Mouse (Mus musculus) Patski (cell line): ENCODE data around the gene Mapk11. TPM values are rescaled to one million over a fixed set of nuclear protein-coding genes. Genes with fewer than 3 reads are reported as not detected.

ENCODE experiments used
- ATAC-seq: fragments of 100-300 bp; one replicate; pipeline ENCODE4 v1.8.0; 2021
- CTCF ChIA-PET: fragments of 350-600 bp; sonication (Branson Sonifier 250); formaldehyde crosslinking; loops from one replicate; lab custom pipeline; 2022; ENCODE audit warnings: inconsistent platforms; lab: Charles Lee
- POLR2A ChIA-PET: fragments of 350-600 bp; sonication (Branson Sonifier 250); formaldehyde crosslinking; loops from one replicate; lab custom pipeline; 2022; ENCODE audit warnings: antibody characterized with exemption, inconsistent platforms; lab: Charles Lee
- DNase-seq: peaks from one replicate; pipeline ENCODE4 v3.0.0-alpha.2; 2011; ENCODE audit warnings: low read depth, low spot score
- H3K27me3 ChIP-seq: fragments of 371-371 bp; one replicate; pipeline ENCODE4 v1.5.1; 2021
- CTCF ChIP-seq: fragments of 100-300 bp; IDR thresholded peaks from one replicate; pipeline ENCODE4 v1.5.1; 2021
- in situ Hi-C: fragments of 300-500 bp; cut with MboI; formaldehyde crosslinking; loops from 3 replicates; pipeline ENCODE4 v1.11.1; 2018; ENCODE audit warnings: low pct_unique_long_range_greater_than_20kb, mixed read lengths
- polyA plus RNA-seq: library from polyadenylated mRNA; unstranded; gene quantifications from one replicate; pipeline ENCODE4 v1.2.3, GENCODE M21; 2021

Gene Mapk11
- polyA plus RNA-seq, 1 experiment from 2014 or later, result 16.3 TPM

DNA sequence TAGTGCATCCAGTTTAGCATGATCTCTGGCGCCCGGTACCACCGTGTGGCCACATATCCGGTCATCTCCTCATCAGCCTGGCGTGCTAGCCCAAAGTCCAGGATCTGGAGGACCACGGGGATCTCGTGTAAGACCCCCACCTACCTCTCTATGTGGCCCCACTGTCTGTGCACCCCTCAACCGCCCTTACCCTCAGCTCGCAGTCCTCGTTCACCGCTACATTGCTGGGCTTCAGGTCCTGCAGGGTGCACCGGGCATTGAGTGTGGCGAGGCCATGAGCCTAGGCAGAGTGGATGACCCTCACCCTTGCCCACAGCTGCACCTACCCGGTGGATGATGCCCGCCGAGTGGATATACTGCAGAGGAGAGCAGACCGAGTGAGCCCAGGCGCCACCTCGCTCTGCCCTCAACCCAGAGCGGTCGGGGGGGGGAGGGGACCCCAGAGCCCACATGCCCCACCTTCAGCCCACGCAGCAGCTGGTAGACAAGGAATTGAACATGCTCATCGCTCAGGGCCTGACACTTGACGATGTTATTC is 3.5 kb downstream of the Mapk11 start:
- TF ChIP-seq CTCF, result no peak
- ChIA-PET CTCF (no interaction called here), POLR2A (no interaction called here)
- DNase-seq (no peak), ATAC-seq (no peak)
- in situ Hi-C loops, result no loop called here
- H3K27me3 ChIP-seq, result no peaks in the 10 kb centered on the region

DNA sequence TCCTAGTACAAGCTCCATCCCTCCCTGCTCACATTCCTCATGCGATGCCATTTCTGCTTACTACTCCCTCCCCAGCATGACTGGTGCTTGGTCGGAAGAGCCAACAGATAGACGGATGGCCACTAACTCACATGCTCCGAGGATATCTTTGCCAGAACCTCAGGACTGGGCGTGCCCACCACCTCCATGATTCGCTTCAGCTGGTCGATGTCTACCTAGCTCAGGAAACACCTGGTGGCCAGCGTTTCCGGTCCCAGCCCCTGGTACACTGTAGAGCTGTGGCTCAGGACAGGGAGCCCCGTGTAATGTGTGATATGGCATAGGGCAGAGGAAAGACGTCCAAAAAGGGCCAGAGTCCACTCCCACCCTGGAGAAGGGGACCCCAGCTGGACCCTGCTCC is 4.5 kb downstream of the Mapk11 start:
- ChIA-PET POLR2A (no interaction called here), CTCF (no interaction called here)
- TF ChIP-seq CTCF, result no peak
- no peak for ATAC-seq
- in situ Hi-C loops, result no loop called here
- H3K27me3 ChIP-seq, result no peaks in the 10 kb centered on the region
- DNase-seq, result no peak

DNA sequence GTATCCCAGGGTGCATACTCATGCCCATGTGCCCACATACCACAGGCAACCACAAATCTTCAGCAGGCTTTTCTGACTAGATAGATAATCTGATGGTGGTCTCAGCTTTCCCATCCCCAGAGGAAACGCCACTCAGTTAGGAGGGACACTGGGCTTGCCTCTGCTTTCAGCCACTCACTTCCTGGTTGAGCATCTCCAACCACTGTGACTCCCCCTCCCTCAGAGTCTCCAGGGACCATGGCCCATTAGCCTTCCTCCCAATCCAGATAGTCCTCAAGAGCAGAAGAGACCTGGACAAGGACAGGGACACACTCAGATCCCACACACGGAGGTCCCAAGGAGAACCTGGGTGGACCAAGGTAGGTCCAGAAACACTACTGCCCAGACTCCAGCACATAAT is 6.3 kb downstream of the Mapk11 start:
- H3K27me3 ChIP-seq, result no peaks in the 10 kb centered on the region
- ChIA-PET POLR2A (no interaction called here), CTCF (interaction anchor here (1.7 kb wide), 1 partner anchor 68 kb away, joined by 3 read pairs; the partner anchor contains the start of gene Ppp6r2)
- ATAC-seq, result no peak
- in situ Hi-C loops, result no loop called here
- TF ChIP-seq CTCF, result no peak
- DNase-seq, result no peak

DNA sequence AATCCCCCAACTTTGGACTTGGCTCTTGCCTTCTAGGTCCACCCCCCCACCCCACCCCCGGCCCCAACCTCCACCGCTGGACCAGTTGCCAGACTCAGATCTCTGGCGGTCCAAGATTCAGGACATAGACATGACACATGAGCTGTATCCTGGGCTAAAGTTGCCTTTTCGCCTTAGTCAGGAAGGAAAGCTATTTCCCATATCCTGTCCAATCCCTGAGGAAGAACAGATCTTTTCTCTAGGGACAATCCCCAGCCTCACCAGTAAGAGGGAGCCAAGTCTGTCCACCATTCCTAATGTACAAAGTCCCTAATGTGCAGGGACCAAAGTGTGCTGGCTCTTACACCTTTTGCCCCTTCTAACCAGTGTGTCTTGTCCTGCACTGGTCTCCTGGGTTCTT is 7.5 kb downstream of the Mapk11 start:
- TF ChIP-seq CTCF, result no peak
- CTCF ChIA-PET, result interaction anchor here (1.2 to 1.7 kb wide), 3 partner anchors 11 to 69 kb away, joined by 3 to 4 read pairs (median 3); partner anchors contain the start of genes Dennd6b and Ppp6r2
- POLR2A ChIA-PET, result interaction anchor here (0.5 to 0.6 kb wide), 2 partner anchors 30 to 62 kb away, joined by 3 read pairs; no protein-coding TSS in a partner anchor
- ATAC-seq (no peak), DNase-seq (no peak)
- in situ Hi-C loops, result no loop called here
- H3K27me3 ChIP-seq, result no peaks in the 10 kb centered on the region

DNA sequence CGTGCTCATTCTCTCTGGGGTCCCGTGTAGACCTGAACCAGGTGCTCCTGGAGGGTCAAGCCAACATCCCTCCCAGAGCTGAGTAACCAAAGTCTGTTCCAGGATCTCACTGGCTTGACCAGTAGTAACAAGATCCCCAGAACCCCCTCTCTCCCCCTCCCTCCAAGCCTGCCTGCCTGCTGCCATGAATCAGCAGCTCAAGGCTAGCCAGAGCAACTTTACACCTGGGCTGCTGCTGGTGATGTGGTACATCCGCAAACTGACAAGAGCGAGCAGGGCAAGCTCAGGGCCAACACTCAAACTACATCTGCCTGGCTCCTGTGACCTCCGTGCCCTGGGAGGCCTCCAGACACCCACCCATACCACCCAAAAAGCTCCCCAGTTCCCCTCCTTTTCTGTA is 8.0 kb downstream of the Mapk11 start:
- CTCF ChIA-PET, result interaction anchor here (1.2 to 1.5 kb wide), 3 partner anchors 8 to 55 kb away, joined by 3 to 4 read pairs (median 4); partner anchors contain the start of gene Dennd6b
- TF ChIP-seq CTCF, result no peak
- in situ Hi-C loops, result no loop called here
- no peak for DNase-seq
- no peaks in the 10 kb centered on the region for H3K27me3 ChIP-seq
- no peak for ATAC-seq
- POLR2A ChIA-PET, result interaction anchor here (0.5 to 1.2 kb wide), 2 partner anchors 14 to 62 kb away, joined by 3 read pairs; no protein-coding TSS in a partner anchor

DNA sequence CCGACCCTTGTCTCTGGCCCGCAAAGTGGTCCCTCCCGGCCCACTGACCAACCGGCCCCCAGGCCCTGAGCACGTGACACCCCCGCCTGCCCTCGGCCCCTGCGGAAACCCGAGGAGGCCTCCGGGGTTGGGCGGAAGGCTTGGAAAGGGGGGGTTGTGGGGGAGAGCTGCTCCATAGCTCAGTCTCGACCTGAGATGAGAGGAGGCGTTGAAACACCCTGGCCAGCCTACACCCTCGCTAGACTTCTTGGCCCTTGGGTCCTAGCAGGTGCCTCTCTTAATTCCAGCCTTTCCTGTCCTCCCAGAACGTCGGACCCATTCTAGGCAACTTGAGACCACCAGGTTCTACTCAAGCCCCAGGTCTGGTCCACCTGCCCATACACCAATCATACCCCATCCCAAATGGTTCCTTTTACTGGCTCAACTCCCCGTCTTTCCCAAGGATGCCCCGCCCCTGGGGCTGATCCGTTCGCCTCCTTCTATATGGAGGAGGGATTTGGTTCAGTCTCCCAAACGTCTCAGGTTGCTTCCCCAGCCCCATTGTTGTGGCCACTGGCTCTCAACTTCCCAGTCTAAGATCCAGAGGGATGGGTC is 8.7 kb downstream of the Mapk11 start, which contains the start of gene Mapk12:
Gene Mapk12 (minus strand): TSS at position 45 of the 594 bp plus-strand sequence.
- no peak for TF ChIP-seq CTCF
- in situ Hi-C loops, result no loop called here
- peak; percentile 10 for ATAC-seq
- ChIA-PET POLR2A (interaction anchor here (0.5 to 1.2 kb wide), 2 partner anchors 14 to 29 kb away, joined by 3 read pairs; no protein-coding TSS in a partner anchor), CTCF (interaction anchor here (1.2 to 1.5 kb wide), 3 partner anchors 9 to 55 kb away, joined by 3 to 4 read pairs (median 4); partner anchors contain the start of gene Dennd6b)
- no peak for DNase-seq
- no peaks in the 10 kb centered on the region for H3K27me3 ChIP-seq

DNA sequence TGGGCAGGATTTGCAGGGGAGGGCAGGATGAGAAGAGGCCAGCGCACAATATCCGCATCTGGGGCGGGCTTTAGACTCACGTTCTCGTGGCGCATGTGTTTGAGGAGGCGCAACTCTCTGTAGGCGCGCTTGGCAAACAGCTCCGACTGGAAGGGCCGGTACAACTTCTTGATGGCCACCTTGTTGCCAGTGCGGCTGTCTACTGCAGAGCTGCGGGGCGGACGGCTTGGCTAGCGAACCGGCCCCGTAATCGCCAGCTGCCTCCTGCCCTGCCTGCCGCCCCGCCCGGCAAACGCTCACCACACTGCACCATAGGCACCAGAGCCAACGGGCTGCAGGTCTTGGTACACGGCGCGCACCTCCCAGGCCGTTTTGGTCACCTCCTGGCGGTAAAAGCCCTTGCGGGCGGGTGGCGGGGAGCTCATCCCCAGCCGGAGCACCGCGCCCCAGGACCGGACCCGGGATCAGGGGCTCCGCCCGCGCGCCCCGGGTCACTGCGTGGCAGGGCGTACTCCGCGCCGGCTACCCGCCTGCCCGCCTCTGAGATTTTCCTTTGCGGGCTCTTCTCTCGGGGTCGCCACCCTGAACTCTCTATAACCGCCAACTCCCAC is 9.3 kb downstream of the Mapk11 start:
- ChIA-PET POLR2A (no interaction called here), CTCF (interaction anchor here (1.0 to 1.5 kb wide), 2 partner anchors 10 to 12 kb away, joined by 4 read pairs; partner anchors contain the start of gene Hdac10)
- peak; percentile 57 for ATAC-seq
- no peak for DNase-seq
- no peak for TF ChIP-seq CTCF
- H3K27me3 ChIP-seq, result no peaks in the 10 kb centered on the region
- in situ Hi-C loops, result no loop called here

DNA sequence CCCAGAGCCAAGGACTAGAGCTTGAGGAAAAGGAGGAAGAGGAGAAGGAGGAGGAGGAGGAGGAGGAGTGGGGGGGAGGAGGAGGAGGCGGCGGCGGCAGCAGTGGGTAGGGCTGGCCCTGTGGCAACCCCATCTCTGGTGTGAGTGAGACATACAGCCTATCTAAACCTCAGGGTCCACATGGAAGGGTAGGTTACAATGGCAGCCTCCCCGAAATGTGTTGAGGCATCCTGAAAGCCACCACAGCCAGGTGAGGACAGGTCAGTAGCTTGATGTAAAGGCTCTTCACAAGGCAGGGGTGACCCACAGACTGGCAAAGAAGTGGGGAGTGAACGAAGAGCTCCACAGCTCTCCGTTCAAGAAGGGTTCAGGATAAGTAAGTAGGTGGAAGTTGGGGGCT is 10.9 kb downstream of the Mapk11 start:
- in situ Hi-C loops, result no loop called here
- ATAC-seq (no peak), DNase-seq (no peak)
- ChIA-PET POLR2A (interaction anchor here (0.8 kb wide), 1 partner anchor 10 kb away, joined by 3 read pairs; the partner anchor contains the start of gene Hdac10), CTCF (interaction anchor here (2.5 kb wide), 1 partner anchor 10 kb away, joined by 9 read pairs; the partner anchor contains the start of gene Hdac10)
- no peak for TF ChIP-seq CTCF
- H3K27me3 ChIP-seq, result no peaks in the 10 kb centered on the region

DNA sequence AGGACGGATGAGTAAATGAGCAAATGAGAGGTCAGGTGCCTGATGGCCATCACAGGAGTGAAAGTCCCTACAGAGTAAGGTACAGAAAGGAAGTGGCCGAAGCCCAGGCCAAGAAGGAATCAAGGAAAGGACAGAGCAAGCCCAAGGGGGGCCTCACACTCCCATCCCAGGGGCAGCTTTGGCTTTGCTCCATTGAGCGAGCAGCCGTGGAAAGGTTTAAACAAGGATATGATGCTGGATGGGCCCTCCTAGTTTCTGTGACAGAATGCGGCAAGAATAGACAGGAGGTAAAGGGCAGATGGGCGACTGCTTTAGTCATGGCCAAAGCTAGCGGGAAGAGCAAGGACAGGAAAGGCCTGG is 11.4 kb downstream of the Mapk11 start:
- H3K27me3 ChIP-seq, result no peaks in the 10 kb centered on the region
- no peak for ATAC-seq
- POLR2A ChIA-PET, result interaction anchor here (0.8 kb wide), 1 partner anchor 10 kb away, joined by 3 read pairs; the partner anchor contains the start of gene Hdac10
- in situ Hi-C loops, result no loop called here
- CTCF ChIA-PET, result interaction anchor here (2.5 kb wide), 1 partner anchor 9 kb away, joined by 9 read pairs; the partner anchor contains the start of gene Hdac10
- TF ChIP-seq CTCF, result no peak
- no peak for DNase-seq

DNA sequence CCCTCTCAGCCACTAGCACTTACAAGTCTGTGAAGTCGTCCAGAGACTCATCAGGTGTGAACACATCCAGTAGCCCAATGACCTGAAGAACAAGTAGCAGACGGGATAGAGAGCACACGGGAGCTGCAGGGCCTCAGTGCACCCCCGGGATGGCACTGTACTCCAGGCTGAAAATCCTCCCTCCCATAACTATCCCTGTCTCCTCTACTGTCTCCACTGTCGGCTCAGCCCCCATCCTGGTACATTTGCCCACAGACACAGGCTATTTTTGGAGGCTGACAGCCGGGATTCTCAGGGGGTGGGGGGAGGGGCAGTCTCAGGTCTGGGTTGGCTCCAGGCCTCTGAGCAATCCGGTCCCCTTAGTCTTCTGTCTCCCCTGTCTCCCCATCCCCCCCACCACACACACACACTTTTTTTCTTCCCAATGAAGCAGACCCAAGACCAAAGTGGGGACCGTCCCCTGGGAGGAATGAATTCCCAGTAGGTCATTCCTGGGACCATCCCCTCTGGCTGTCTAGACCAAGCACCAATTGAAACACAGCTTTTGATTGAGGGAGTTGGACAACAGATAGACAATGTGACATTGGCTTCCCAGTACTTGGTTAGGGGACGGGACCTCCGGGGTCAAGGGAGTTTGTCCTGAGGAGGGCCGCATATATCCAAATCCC is 11.9 kb downstream of the Mapk11 start:
- no peaks in the 10 kb centered on the region for H3K27me3 ChIP-seq
- ATAC-seq, result no peak
- TF ChIP-seq CTCF, result no peak
- POLR2A ChIA-PET, result no interaction called here
- CTCF ChIA-PET, result interaction anchor here (2.5 kb wide), 1 partner anchor 9 kb away, joined by 9 read pairs; the partner anchor contains the start of gene Hdac10
- DNase-seq, result no peak
- in situ Hi-C loops, result no loop called here
